Mouse (Mus musculus) CH12.LX (cell line): ENCODE data around the gene Tnfrsf11a. TPM values are rescaled to one million over a fixed set of nuclear protein-coding genes. Genes with fewer than 3 reads are reported as not detected.
A peak's percentile ranks its signal among the peaks of the same experiment; 100 is the strongest.

Experiments used
- DNase-seq: peaks from one replicate; pipeline ENCODE4 v3.0.0-alpha.2; 2013; ENCODE audit errors: extremely low read depth
- H3K27ac ChIP-seq: 2 replicates; pipeline ENCODE4 v1.5.1; 2012; ENCODE audit warnings: low read depth, mild to moderate bottlenecking, control low read depth, moderate library complexity; ENCODE audit not compliant: insufficient read depth
- H3K27me3 ChIP-seq: replicated peaks from 2 replicates; pipeline ENCODE3; 2012; ENCODE audit warnings: inconsistent platforms
- H3K36me3 ChIP-seq, 2 experiments: replicated peaks in 1 of 2; 2 replicates each; pipeline versions ENCODE3 to v1.6.1; 2012; ENCODE audit warnings: inconsistent platforms in 1 of 2, low read length in 1 of 2, mild to moderate bottlenecking in 1 of 2, mixed read lengths in 1 of 2, moderate library complexity in 1 of 2; ENCODE audit not compliant: control insufficient read depth in 1 of 2, insufficient read depth in 1 of 2
- H3K4me1 ChIP-seq, 2 experiments: 2 replicates each; pipeline ENCODE4 v1.6.1; 2012; ENCODE audit warnings: inconsistent platforms in 1 of 2, moderate library complexity in 1 of 2; ENCODE audit not compliant: insufficient read depth in 2 of 2, control insufficient read depth in 1 of 2
- H3K4me2 ChIP-seq: 2 replicates; pipeline ENCODE4 v1.6.1; 2012; ENCODE audit warnings: low read depth, mild to moderate bottlenecking, control low read depth; ENCODE audit not compliant: poor library complexity, insufficient read depth, severe bottlenecking
- H3K4me3 ChIP-seq, 3 experiments: fragments of 150-350 bp in 1 of 3; sonication (generic) in 1 of 3; replicated peaks in 1 of 3; 2 replicates each; pipeline versions ENCODE3 to v1.5.1; 2011 to 2012; ENCODE audit warnings: low read depth in 2 of 3, low read length in 2 of 3, mild to moderate bottlenecking in 2 of 3, moderate library complexity in 2 of 3, control low read depth in 1 of 3, improper control_type of control experiment in 1 of 3, inconsistent platforms in 1 of 3, mixed read lengths in 1 of 3; ENCODE audit not compliant: poor library complexity in 1 of 3
- H3K79me2 ChIP-seq: replicated peaks from 2 replicates; pipeline ENCODE4 v1.6.1; 2012; ENCODE audit warnings: mild to moderate bottlenecking, moderate library complexity; ENCODE audit not compliant: control insufficient read depth, poor library complexity, insufficient read depth, severe bottlenecking; ENCODE audit errors: extremely low read depth
- H3K9ac ChIP-seq: 2 replicates; pipeline ENCODE4 v1.6.1; 2012; ENCODE audit warnings: low read depth, mild to moderate bottlenecking, control low read depth, moderate library complexity; ENCODE audit not compliant: insufficient read depth
- H3K9me3 ChIP-seq: replicated peaks from 2 replicates; pipeline ENCODE3; 2012; ENCODE audit warnings: low read length, inconsistent platforms, mixed read lengths
- BHLHE40 ChIP-seq: IDR thresholded peaks from 2 replicates; pipeline ENCODE4 v1.6.1; 2011; ENCODE audit warnings: mild to moderate bottlenecking, low read depth, low read length, improper control_type of control experiment
- CHD1 ChIP-seq: IDR thresholded peaks from 2 replicates; pipeline ENCODE4 v1.6.1; 2012; ENCODE audit warnings: low read depth, low read length, improper control_type of control experiment, inconsistent platforms
- CTCF ChIP-seq, 2 experiments: IDR thresholded peaks in 1 of 2; conservative IDR thresholded peaks in 1 of 2; 2 replicates each; pipeline ENCODE4 v1.5.1; 2011 to 2012; ENCODE audit warnings: low read depth in 2 of 2, low read length in 2 of 2, improper control_type of control experiment in 1 of 2, inconsistent platforms in 1 of 2, mild to moderate bottlenecking in 1 of 2, moderate library complexity in 1 of 2
- E2F4 ChIP-seq: IDR thresholded peaks from 2 replicates; pipeline ENCODE4 v1.6.1; 2011; ENCODE audit warnings: low read depth, low read length, improper control_type of control experiment; ENCODE audit not compliant: insufficient replicate concordance
- ELF1 ChIP-seq: IDR thresholded peaks from 2 replicates; pipeline ENCODE4 v1.6.1; 2014; ENCODE audit warnings: low read depth, mild to moderate bottlenecking, inconsistent platforms, low read length, improper control_type of control experiment
- EP300 ChIP-seq: IDR thresholded peaks from 2 replicates; pipeline ENCODE4 v1.6.1; 2011; ENCODE audit warnings: low read length, improper control_type of control experiment
- HCFC1 ChIP-seq: IDR thresholded peaks from 2 replicates; pipeline ENCODE4 v1.6.1; 2012; ENCODE audit warnings: low read depth, mild to moderate bottlenecking, inconsistent platforms, low read length, improper control_type of control experiment
- JUN ChIP-seq: IDR thresholded peaks from 2 replicates; pipeline ENCODE4 v1.6.1; 2011; ENCODE audit warnings: low read depth, mild to moderate bottlenecking, low read length, improper control_type of control experiment, moderate library complexity; ENCODE audit not compliant: insufficient read depth
- JUND ChIP-seq: conservative IDR thresholded peaks from 2 replicates; pipeline ENCODE4 v1.6.1; 2011; ENCODE audit warnings: low read depth, low read length, improper control_type of control experiment
- MAFK ChIP-seq: IDR thresholded peaks from 2 replicates; pipeline ENCODE4 v1.6.1; 2011; ENCODE audit warnings: low read length, improper control_type of control experiment; ENCODE audit not compliant: insufficient replicate concordance
- MAX ChIP-seq: IDR thresholded peaks from 2 replicates; pipeline ENCODE4 v1.6.1; 2011; ENCODE audit warnings: low read length, improper control_type of control experiment
- MAZ ChIP-seq: IDR thresholded peaks from 2 replicates; pipeline ENCODE4 v1.6.1; 2012; ENCODE audit warnings: low read depth, mild to moderate bottlenecking, inconsistent platforms, low read length, improper control_type of control experiment, moderate library complexity
- MEF2A ChIP-seq: IDR thresholded peaks from 2 replicates; pipeline ENCODE4 v1.6.1; 2014; ENCODE audit warnings: low read depth, mild to moderate bottlenecking, inconsistent platforms, low read length, improper control_type of control experiment, borderline replicate concordance
- MXI1 ChIP-seq: IDR thresholded peaks from 2 replicates; pipeline ENCODE4 v1.6.1; 2011; ENCODE audit warnings: mild to moderate bottlenecking, low read depth, low read length, improper control_type of control experiment
- MYC ChIP-seq: IDR thresholded peaks from 2 replicates; pipeline ENCODE4 v1.6.1; 2011; ENCODE audit warnings: low read depth, mild to moderate bottlenecking, improper control_type of control experiment, low read length
- NELFE ChIP-seq: IDR thresholded peaks from 2 replicates; pipeline ENCODE4 v1.6.1; 2011; ENCODE audit warnings: low read depth, low read length, improper control_type of control experiment
- NRF1 ChIP-seq: IDR thresholded peaks from 2 replicates; pipeline ENCODE4 v1.6.1; 2014; ENCODE audit warnings: low read depth, mild to moderate bottlenecking, inconsistent platforms, low read length, improper control_type of control experiment, moderate library complexity
- PAX5 ChIP-seq: IDR thresholded peaks from 2 replicates; pipeline ENCODE4 v1.6.1; 2012; ENCODE audit warnings: low read length, inconsistent platforms, mixed read lengths
- POLR2A ChIP-seq: IDR thresholded peaks from 2 replicates; pipeline ENCODE4 v1.6.1; 2011; ENCODE audit warnings: low read depth, mild to moderate bottlenecking, improper control_type of control experiment, low read length
- POLR2AphosphoS2 ChIP-seq: IDR thresholded peaks from 2 replicates; pipeline ENCODE4 v1.6.1; 2011; ENCODE audit warnings: low read depth, low read length, improper control_type of control experiment
- RAD21 ChIP-seq: IDR thresholded peaks from 2 replicates; pipeline ENCODE4 v1.6.1; 2011; ENCODE audit warnings: low read depth, mild to moderate bottlenecking, low read length, improper control_type of control experiment, moderate library complexity
- RCOR1 ChIP-seq: conservative IDR thresholded peaks from 2 replicates; pipeline ENCODE4 v1.6.1; 2012; ENCODE audit warnings: low read depth, mild to moderate bottlenecking, inconsistent platforms, low read length, improper control_type of control experiment
- SIN3A ChIP-seq: IDR thresholded peaks from 2 replicates; pipeline ENCODE4 v1.6.1; 2012; ENCODE audit warnings: low read length, improper control_type of control experiment, inconsistent platforms
- TBP ChIP-seq: conservative IDR thresholded peaks from 2 replicates; pipeline ENCODE4 v1.6.1; 2011; ENCODE audit warnings: low read depth, low read length, improper control_type of control experiment
- UBTF ChIP-seq: IDR thresholded peaks from 2 replicates; pipeline ENCODE4 v1.6.1; 2012; ENCODE audit warnings: low read depth, mild to moderate bottlenecking, inconsistent platforms, low read length, improper control_type of control experiment, moderate library complexity
- USF1 ChIP-seq: IDR thresholded peaks from 2 replicates; pipeline ENCODE4 v1.6.1; 2014; ENCODE audit warnings: low read depth, mild to moderate bottlenecking, inconsistent platforms, low read length, improper control_type of control experiment
- ZC3H11A ChIP-seq: IDR thresholded peaks from 2 replicates; pipeline ENCODE4 v1.6.1; 2012; ENCODE audit warnings: low read depth, mild to moderate bottlenecking, inconsistent platforms, low read length, improper control_type of control experiment
- ZKSCAN1 ChIP-seq: IDR thresholded peaks from 2 replicates; pipeline ENCODE4 v1.6.1; 2012; ENCODE audit warnings: low read depth, inconsistent platforms, low read length, improper control_type of control experiment, borderline replicate concordance
- ZMIZ1 ChIP-seq: IDR thresholded peaks from 2 replicates; pipeline ENCODE4 v1.6.1; 2012; ENCODE audit warnings: low read depth, mild to moderate bottlenecking, inconsistent platforms, low read length, improper control_type of control experiment
- ZNF384 ChIP-seq: IDR thresholded peaks from 2 replicates; pipeline ENCODE4 v1.6.1; 2012; ENCODE audit warnings: low read depth, low read length, improper control_type of control experiment, inconsistent platforms
- dilution Hi-C: fragments of 300-500 bp; cut with MboI; formaldehyde crosslinking; loops from 2 replicates; pipeline ENCODE4 v1.14.3; 2020; ENCODE audit warnings: low sequenced_read_pairs; ENCODE audit not compliant: extremely low pct_unique_long_range_greater_than_20kb, extremely low pct_ligation_motif_present
- in situ Hi-C: fragments of 300-500 bp; cut with MboI; formaldehyde crosslinking; loops from 3 replicates; pipeline ENCODE4 v1.14.3; 2019; ENCODE audit warnings: low sequenced_read_pairs, low pct_ligation_motif_present, low pct_unique_long_range_greater_than_20kb, mixed read lengths
- polyA plus RNA-seq: library from polyadenylated mRNA; unstranded; fragments of >175 nt; gene quantifications from 2 replicates; pipeline ENCODE4 v1.2.1, GENCODE M21; 2012; ENCODE audit warnings: low read depth; ENCODE audit not compliant: insufficient read length
- total RNA-seq, 2 experiments: library from RNA; depleted of rRNA; stranded (reverse); fragments of 300-350 nt in 1 of 2; fragments of >200 nt in 1 of 2; gene quantifications; 2 replicates each; pipeline ENCODE4 v1.2.3; 2012 to 2014

Tnfrsf11a gene
- total and polyA plus RNA-seq, 3 experiments, result 0.20 to 2.5 (median 0.28) TPM

DNA sequence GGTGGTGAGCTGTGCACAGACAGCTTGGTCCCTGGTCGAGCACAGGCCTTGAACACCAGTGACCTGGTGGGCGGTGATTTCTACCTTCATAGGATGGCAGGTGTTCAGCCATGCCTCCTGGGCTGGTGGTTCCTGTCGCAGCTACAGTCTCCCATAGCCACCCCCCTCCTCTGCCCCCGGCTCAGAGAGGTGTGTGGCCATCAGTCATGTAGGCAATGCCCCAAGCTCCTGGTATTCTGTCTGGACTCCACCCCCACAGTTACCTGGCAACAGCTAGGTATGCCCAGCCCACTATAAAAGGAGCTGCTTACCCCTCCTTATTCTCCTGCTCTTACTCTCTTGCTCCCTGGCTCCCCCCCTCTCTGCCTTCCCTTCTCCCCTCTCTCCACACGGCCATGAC, 105.8 kb downstream of the Tnfrsf11a start:
- Histone ChIP-seq H3K4me2 (no peak overlapping the region), H3K27ac (no peak overlapping the region), H3K9me3 (no peaks in the 10 kb centered on the region), H3K79me2 (no peaks in the 10 kb centered on the region), H3K36me3 (no peaks in the 10 kb centered on the region), H3K27me3 (no peaks in the 10 kb centered on the region), H3K4me3 (no peak overlapping the region), H3K4me1 (peaks cover 0 to 6% of the 10 kb centered on the region in 2 experiments; a peak in 2 of 4 replicates), H3K9ac (no peak overlapping the region)
- TF ChIP-seq MEF2A, result no peak
- TF ChIP-seq RAD21, result no peak
- TF ChIP-seq HCFC1, result no peak
- no peak for TF ChIP-seq MAFK
- TF ChIP-seq MAX, result no peak
- no peak for TF ChIP-seq PAX5
- no peak for TF ChIP-seq EP300
- TF ChIP-seq E2F4, result no peak
- no peak for TF ChIP-seq JUND
- TF ChIP-seq ZNF384, result no peak
- no peak for TF ChIP-seq UBTF
- TF ChIP-seq POLR2A, result no peak
- TF ChIP-seq CTCF (conservative IDR thresholded peaks at IDR 0.05 in 1 of 2, IDR thresholded peaks at IDR 0.05 in 1 of 2; ENCODE audit: low read depth in 2 of 2, low read length in 2 of 2), result no peak
- TF ChIP-seq RCOR1, result no peak
- TF ChIP-seq ZKSCAN1, result no peak
- TF ChIP-seq BHLHE40, result no peak
- no peak for TF ChIP-seq ZMIZ1
- in situ Hi-C loops, result no loop called here
- dilution Hi-C loops, result no loop called here
- DNase-seq, result no peak

- dilution Hi-C loops (no loop called here), in situ Hi-C loops (loop anchor here (5.0 kb wide), 1 partner anchor 146 kb away; no protein-coding TSS in a partner anchor)
- Histone ChIP-seq H3K4me2 (no peak overlapping the region; the same call in none of the 2 replicates), H3K27ac (no peak overlapping the region), H3K4me1 (peaks cover 0 to 7% of the 10 kb centered on the region in 2 experiments; a peak in 2 of 4 replicates), H3K9ac (no peak overlapping the region), H3K4me3 (no peak overlapping the region), H3K36me3 (no peaks in the 10 kb centered on the region), H3K9me3 (no peaks in the 10 kb centered on the region), H3K79me2 (no peaks in the 10 kb centered on the region), H3K27me3 (no peaks in the 10 kb centered on the region)
- peak; percentile 88 for DNase-seq
- TF ChIP-seq HCFC1, result no peak
- TF ChIP-seq POLR2AphosphoS2, result no peak
- no peak for TF ChIP-seq ZNF384
- TF ChIP-seq UBTF, result no peak
- TF ChIP-seq JUND, result no peak
- no peak for TF ChIP-seq POLR2A
- peak; percentile 27 to 93; a peak in 3 of 4 replicates for TF ChIP-seq CTCF (conservative IDR thresholded peaks at IDR 0.05 in 1 of 2, IDR thresholded peaks at IDR 0.05 in 1 of 2; ENCODE audit: low read depth in 2 of 2, low read length in 2 of 2)
- TF ChIP-seq MAFK, result no peak
- no peak for TF ChIP-seq USF1
- peak; percentile 65 for TF ChIP-seq ZC3H11A
- TF ChIP-seq E2F4, result no peak
- TF ChIP-seq NRF1, result no peak
- TF ChIP-seq MAX, result no peak
- TF ChIP-seq MYC, result 0 out of 2 replicates have a peak, but pooled peaks have one; percentile 17
- no peak for TF ChIP-seq ELF1
- no peak for TF ChIP-seq BHLHE40
- no peak for TF ChIP-seq NELFE
- no peak for TF ChIP-seq SIN3A
- TF ChIP-seq CHD1, result no peak
- TF ChIP-seq MAZ, result no peak
- TF ChIP-seq PAX5, result no peak
- no peak for TF ChIP-seq TBP
- TF ChIP-seq RAD21, result peak; percentile 84
- no peak for TF ChIP-seq JUN
- TF ChIP-seq MXI1, result no peak
Measured at GRCm38 (mm10) chr1:105891032-105891725, 110.7 kb downstream of the Tnfrsf11a start.
